Mouse (Mus musculus): ENCODE results near the gene Hcst. TPM values are rescaled to one million over a fixed set of nuclear protein-coding genes. Genes with fewer than 3 reads are reported as not detected.

Hcst gene
- polyA plus RNA-seq, 1 experiment: 1.7 TPM

- no peak overlapping the region for H3K27ac ChIP-seq (ENCODE audit: insufficient read depth, low read length)
- H3K4me1 ChIP-seq (ENCODE audit: control insufficient read depth, insufficient read depth, low read length): no peaks in the 10 kb centered on the region; the same call in 1 of the 2 replicates
- TF ChIP-seq CTCF (IDR thresholded peaks at IDR 0.05; ENCODE audit: extremely low read depth, insufficient read depth, low read length): 0 out of 2 replicates have a peak, but pooled peaks have one; percentile 7
- TF ChIP-seq POLR2A (IDR thresholded peaks at IDR 0.05; ENCODE audit: extremely low read depth, insufficient read depth, low read length): no peak
- H3K4me3 ChIP-seq (ENCODE audit: insufficient read depth, low read length): no peak overlapping the region
Measured at GRCm38 (mm10) chr7:30394871-30395270, 24.8 kb downstream of the Hcst start.

- no peaks in the 10 kb centered on the region; the same call in 1 of the 2 replicates for H3K4me1 ChIP-seq (ENCODE audit: control insufficient read depth, insufficient read depth, low read length)
- no peak overlapping the region for H3K4me3 ChIP-seq (ENCODE audit: insufficient read depth, low read length)
- no peak overlapping the region for H3K27ac ChIP-seq (ENCODE audit: insufficient read depth, low read length)
- TF ChIP-seq CTCF (IDR thresholded peaks at IDR 0.05; ENCODE audit: extremely low read depth, insufficient read depth, low read length) (no peak), POLR2A (IDR thresholded peaks at IDR 0.05; ENCODE audit: extremely low read depth, insufficient read depth, low read length) (no peak)
Measured at GRCm38 (mm10) chr7:30394379-30394778, 25.3 kb downstream of the Hcst start.

DNA sequence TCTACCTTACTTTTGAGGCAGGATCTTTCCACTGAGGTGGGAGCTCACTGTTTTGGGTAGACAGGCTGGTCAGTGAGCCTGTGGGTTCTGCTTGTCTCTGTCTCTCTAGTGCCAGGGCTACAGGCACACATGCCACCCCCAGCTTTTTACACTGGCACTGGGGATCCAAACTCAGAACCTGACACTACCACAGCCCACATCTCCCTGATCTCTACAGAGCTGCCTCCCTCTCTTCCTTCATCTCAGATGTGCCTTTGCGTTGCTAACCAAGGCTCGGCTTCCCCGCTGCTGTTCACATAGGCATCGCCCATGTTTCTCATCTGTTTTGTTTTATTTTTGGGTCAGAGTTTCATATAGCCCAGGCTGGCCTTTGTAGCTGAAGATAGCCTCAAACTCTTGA lies 26.0 kb downstream of the Hcst start:
- no peak overlapping the region for H3K27ac ChIP-seq (ENCODE audit: insufficient read depth, low read length)
- no peak overlapping the region for H3K4me3 ChIP-seq (ENCODE audit: insufficient read depth, low read length)
- no peak for TF ChIP-seq POLR2A (IDR thresholded peaks at IDR 0.05; ENCODE audit: extremely low read depth, insufficient read depth, low read length)
- H3K4me1 ChIP-seq (ENCODE audit: control insufficient read depth, insufficient read depth, low read length): no peaks in the 10 kb centered on the region; the same call in 1 of the 2 replicates

DNA sequence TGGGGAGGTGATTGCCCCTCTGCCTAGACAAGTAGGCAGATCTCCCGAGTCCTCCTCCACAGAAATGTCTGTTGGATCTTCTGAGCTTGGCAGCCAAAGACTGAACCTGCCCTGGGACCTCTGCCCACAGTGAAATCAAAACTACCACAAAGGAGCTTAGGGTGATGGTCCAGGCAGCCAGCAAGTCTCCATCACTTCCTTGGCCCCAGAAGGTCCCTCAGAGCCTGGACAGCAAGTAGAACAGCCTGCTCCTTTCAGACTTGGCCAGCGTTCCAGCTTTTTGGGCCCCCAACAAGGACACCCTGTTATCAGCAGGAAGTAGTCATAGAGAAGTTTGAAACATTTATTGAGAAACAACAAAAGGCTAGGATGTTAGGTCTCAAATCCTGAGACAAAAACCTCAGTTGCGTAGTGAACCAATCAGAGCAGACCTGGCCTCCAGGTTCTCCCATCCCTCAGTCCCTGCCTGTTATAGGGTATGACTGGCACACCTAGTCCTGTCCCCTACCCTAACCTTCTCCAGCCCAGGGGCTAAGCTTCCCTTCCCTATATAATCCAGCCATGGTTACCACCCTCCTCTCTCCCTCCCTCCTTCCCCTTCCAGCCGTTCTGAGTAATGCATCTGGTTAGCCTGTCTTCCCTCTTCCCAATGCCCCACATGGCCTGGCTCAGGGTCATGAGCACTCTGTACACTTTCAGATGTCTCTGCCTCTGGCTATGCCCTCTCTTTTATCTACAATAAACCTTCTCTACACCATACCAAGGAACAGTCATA lies 26.7 kb downstream of the Hcst start:
- TF ChIP-seq CTCF (IDR thresholded peaks at IDR 0.05; ENCODE audit: extremely low read depth, insufficient read depth, low read length) (no peak), POLR2A (IDR thresholded peaks at IDR 0.05; ENCODE audit: extremely low read depth, insufficient read depth, low read length) (no peak)
- Histone ChIP-seq H3K4me1 (ENCODE audit: control insufficient read depth, insufficient read depth, low read length) (no peaks in the 10 kb centered on the region; the same call in 1 of the 2 replicates), H3K4me3 (ENCODE audit: insufficient read depth, low read length) (no peak overlapping the region), H3K27ac (ENCODE audit: insufficient read depth, low read length) (no peak overlapping the region)

- Histone ChIP-seq H3K27ac (ENCODE audit: insufficient read depth, low read length) (no peak overlapping the region), H3K4me1 (ENCODE audit: control insufficient read depth, insufficient read depth, low read length) (no peaks in the 10 kb centered on the region), H3K4me3 (ENCODE audit: insufficient read depth, low read length) (no peak overlapping the region)
- TF ChIP-seq POLR2A (IDR thresholded peaks at IDR 0.05; ENCODE audit: extremely low read depth, insufficient read depth, low read length) (no peak), CTCF (IDR thresholded peaks at IDR 0.05; ENCODE audit: extremely low read depth, insufficient read depth, low read length) (no peak)
Measured at GRCm38 (mm10) chr7:30384106-30384505, 35.5 kb downstream of the Hcst start.

- TF ChIP-seq POLR2A (IDR thresholded peaks at IDR 0.05; ENCODE audit: extremely low read depth, insufficient read depth, low read length) (no peak), CTCF (IDR thresholded peaks at IDR 0.05; ENCODE audit: extremely low read depth, insufficient read depth, low read length) (no peak)
Measured at GRCm38 (mm10) chr7:30380061-30380460, 39.6 kb downstream of the Hcst start.

GRCm38 (mm10) chr7:30373501-30373962 lies 46.1 kb downstream of the Hcst start:
- Histone ChIP-seq H3K4me1 (ENCODE audit: control insufficient read depth, insufficient read depth, low read length) (no peaks in the 10 kb centered on the region), H3K4me3 (ENCODE audit: insufficient read depth, low read length) (peak overlapping the region; percentile 40), H3K27ac (ENCODE audit: insufficient read depth, low read length) (no peak overlapping the region)
- TF ChIP-seq CTCF (IDR thresholded peaks at IDR 0.05; ENCODE audit: extremely low read depth, insufficient read depth, low read length) (peak; percentile 95), POLR2A (IDR thresholded peaks at IDR 0.05; ENCODE audit: extremely low read depth, insufficient read depth, low read length) (peak; percentile 98)

More at GRCm38 (mm10) chr7:30380061-30380460, 39.6 kb downstream of the Hcst start:
- Histone ChIP-seq H3K4me1 (ENCODE audit: control insufficient read depth, insufficient read depth, low read length) (no peaks in the 10 kb centered on the region), H3K27ac (ENCODE audit: insufficient read depth, low read length) (no peak overlapping the region), H3K4me3 (ENCODE audit: insufficient read depth, low read length) (no peak overlapping the region)

Other genes starting within 250 kb of the Hcst start
- 7.4 TPM in 2 replicates for gene Cox7a1, start 235.7 kb downstream of the Hcst start, polyA plus RNA-seq (2012; rRNA removed)
- 254 and 279 TPM in 2 replicates for gene Capns1, start 221.0 kb downstream of the Hcst start, polyA plus RNA-seq (2012; rRNA removed)
- 152 and 157 TPM in 2 replicates for gene Polr2i, start 187.9 kb downstream of the Hcst start, polyA plus RNA-seq (2012; rRNA removed)
- gene Tbcb, start 187.6 kb downstream of the Hcst start, polyA plus RNA-seq (2012; rRNA removed): 136 and 139 TPM in 2 replicates
- gene Ovol3, start 184.1 kb downstream of the Hcst start, polyA plus RNA-seq (2012; rRNA removed): 0.15 TPM in 1 of 2 replicates, not detected in the other
- gene Thap8, start 139.8 kb downstream of the Hcst start, polyA plus RNA-seq (2012; rRNA removed): 0.19 and 0.38 TPM in 2 replicates
- gene Wdr62, start 139.4 kb downstream of the Hcst start, polyA plus RNA-seq (2012; rRNA removed): 3.2 and 4.1 TPM in 2 replicates
- gene Clip3, start 128.1 kb downstream of the Hcst start, polyA plus RNA-seq (2012; rRNA removed): 439 and 458 TPM in 2 replicates
- 135 and 141 TPM in 2 replicates for gene Alkbh6, start 111.1 kb downstream of the Hcst start, polyA plus RNA-seq (2012; rRNA removed)
- 23.6 and 24.7 TPM in 2 replicates for gene Syne4, start 105.0 kb downstream of the Hcst start, polyA plus RNA-seq (2012; rRNA removed)
- 0.35 and 0.44 TPM in 2 replicates for gene E130208F15Rik, start 98.1 kb downstream of the Hcst start, polyA plus RNA-seq (2012; rRNA removed)
- gene Sdhaf1, start 96.0 kb downstream of the Hcst start, polyA plus RNA-seq (2012; rRNA removed): 16.9 and 17.4 TPM in 2 replicates
- 20.8 and 21.3 TPM in 2 replicates for gene Lrfn3, start 57.1 kb downstream of the Hcst start, polyA plus RNA-seq (2012; rRNA removed)
- gene Tyrobp, start 6.1 kb downstream of the Hcst start, polyA plus RNA-seq (2012; rRNA removed): 78.9 and 79.5 TPM in 2 replicates
- 4.4 and 5.7 TPM in 2 replicates for gene Nfkbid, start 1.9 kb upstream of the Hcst start, polyA plus RNA-seq (2012; rRNA removed)
- 1,095 and 1,125 TPM in 2 replicates for gene Aplp1, start 25.7 kb upstream of the Hcst start, polyA plus RNA-seq (2012; rRNA removed)
- gene Kirrel2, start 37.8 kb upstream of the Hcst start, polyA plus RNA-seq (2012; rRNA removed): 7.8 and 8.3 TPM in 2 replicates
- 1.4 and 1.7 TPM in 2 replicates for gene Nphs1, start 38.5 kb upstream of the Hcst start, polyA plus RNA-seq (2012; rRNA removed)
- not detected in 2 replicates for gene Prodh2, start 73.8 kb upstream of the Hcst start, polyA plus RNA-seq (2012; rRNA removed)
- gene Arhgap33, start 115.2 kb upstream of the Hcst start, polyA plus RNA-seq (2012; rRNA removed): 174 and 184 TPM in 2 replicates
- gene Hspb6, start 132.3 kb upstream of the Hcst start, polyA plus RNA-seq (2012; rRNA removed): 11.0 and 11.3 TPM in 2 replicates
- 4.7 and 6.2 TPM in 2 replicates for gene Proser3, start 132.4 kb upstream of the Hcst start, polyA plus RNA-seq (2012; rRNA removed)
- gene Lin37, start 140.0 kb upstream of the Hcst start, polyA plus RNA-seq (2012; rRNA removed): 71.9 and 72.7 TPM in 2 replicates
- 90.9 and 97.0 TPM in 2 replicates for gene U2af1l4, start 143.4 kb upstream of the Hcst start, polyA plus RNA-seq (2012; rRNA removed)
- gene Gm49396, start 143.5 kb upstream of the Hcst start, polyA plus RNA-seq (2012; rRNA removed): 4.7 and 5.5 TPM in 2 replicates
- gene Psenen, start 143.8 kb upstream of the Hcst start, polyA plus RNA-seq (2012; rRNA removed): 127 and 133 TPM in 2 replicates
- 3.4 and 4.4 TPM in 2 replicates for gene Igflr1, start 145.6 kb upstream of the Hcst start, polyA plus RNA-seq (2012; rRNA removed)
- gene Kmt2b, start 168.9 kb upstream of the Hcst start, polyA plus RNA-seq (2012; rRNA removed): 40.0 and 45.3 TPM in 2 replicates
- 0.08 TPM in 1 of 2 replicates, not detected in the other for gene Zbtb32, start 179.1 kb upstream of the Hcst start, polyA plus RNA-seq (2012; rRNA removed)
- 2.0 and 2.1 TPM in 2 replicates for gene Upk1a, start 193.0 kb upstream of the Hcst start, polyA plus RNA-seq (2012; rRNA removed)
- gene Cox6b1, start 206.3 kb upstream of the Hcst start, polyA plus RNA-seq (2012; rRNA removed): 1,068 and 1,150 TPM in 2 replicates
- gene Etv2, start 216.0 kb upstream of the Hcst start, polyA plus RNA-seq (2012; rRNA removed): not detected in 2 replicates
- gene Rbm42, start 230.5 kb upstream of the Hcst start, polyA plus RNA-seq (2012; rRNA removed): 59.7 and 60.1 TPM in 2 replicates
- 7.6 and 9.4 TPM in 2 replicates for gene Haus5, start 245.1 kb upstream of the Hcst start, polyA plus RNA-seq (2012; rRNA removed)

All from cortical plate, adult 2 months (tissue).